Mouse (Mus musculus): ENCODE results near the gene Krt28.

- TF ChIP-seq CTCF (IDR thresholded peaks at IDR 0.05; ENCODE audit: borderline replicate concordance, insufficient read depth, low read length) (0 out of 2 replicates have a peak, but pooled peaks have one; percentile 13), POLR2A (IDR thresholded peaks at IDR 0.05; ENCODE audit: low read depth, low read length) (no peak)
These were observed 5.5 kb downstream of the Krt28 start for GRCm38 (mm10) chr11:99369229-99369628.

Measured in embryonic fibroblast, embryonic 13.5 days (primary cell).